Mouse (Mus musculus) embryo, embryonic 11 days (tissue): ENCODE measurements at regions not wholly inside any gene's neighbourhood (a gene's known extent, or its start where the extent isn't known, plus 50 kb on each side); places are given as distances from the start of the nearest gene placed in this dataset.

ENCODE experiments used
- DNase-seq: peaks from one replicate; pipeline ENCODE4 v3.0.0-alpha.2; 2015

GRCm38 (mm10) chr8:23314275-23315123, 903.3 kb downstream of the Mrps31 start:
- no peak for DNase-seq

- DNase-seq = peak; percentile 28
Measured at GRCm38 (mm10) chr8:23319556-23319955, 908.4 kb downstream of the Mrps31 start.

DNA sequence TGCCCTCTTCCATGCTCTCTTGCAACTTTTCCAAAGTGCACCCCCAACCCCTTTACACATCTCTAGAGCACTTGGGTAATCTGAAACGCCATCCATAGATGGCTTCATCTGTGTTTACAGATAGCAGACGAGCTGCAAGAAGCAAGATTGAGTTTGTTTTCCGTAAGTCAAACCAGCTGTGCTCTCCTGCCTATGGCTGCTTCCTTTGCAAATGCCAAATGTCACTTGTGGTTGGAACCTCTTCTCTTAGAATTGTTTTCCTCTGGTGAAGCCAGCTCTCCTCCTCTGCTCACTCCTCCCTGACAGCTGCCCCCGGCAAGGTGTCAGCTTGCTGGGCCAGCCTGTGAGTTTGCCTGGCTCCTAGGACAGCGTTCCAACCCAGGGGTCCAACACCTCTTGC, 910.0 kb downstream of the Mrps31 start:
- no peak for DNase-seq

GRCm38 (mm10) chr8:23327283-23327682, 916.1 kb downstream of the Mrps31 start:
- no peak for DNase-seq

- DNase-seq = peak; percentile 71
Measured at GRCm38 (mm10) chr8:23344161-23344560, 933.0 kb downstream of the Mrps31 start.

- no peak for DNase-seq
Measured at GRCm38 (mm10) chr8:23351367-23351930, 940.3 kb downstream of the Mrps31 start.

- peak; percentile 34 for DNase-seq
Measured at GRCm38 (mm10) chr8:23352259-23353106, 941.3 kb downstream of the Mrps31 start.

- peak; percentile 47 for DNase-seq
Measured at GRCm38 (mm10) chr8:23360061-23360622, 949.0 kb downstream of the Mrps31 start.

GRCm38 (mm10) chr8:23360850-23361274, 949.7 kb downstream of the Mrps31 start:
- peak; percentile 76 for DNase-seq
